Mouse (Mus musculus): ENCODE measurements around the gene Vstm2a. TPM values are rescaled to one million over a fixed set of nuclear protein-coding genes. Genes with fewer than 3 reads are reported as not detected.

Gene Vstm2a
- total RNA-seq, 4 experiments from 2014 or later, result not detected

DNA sequence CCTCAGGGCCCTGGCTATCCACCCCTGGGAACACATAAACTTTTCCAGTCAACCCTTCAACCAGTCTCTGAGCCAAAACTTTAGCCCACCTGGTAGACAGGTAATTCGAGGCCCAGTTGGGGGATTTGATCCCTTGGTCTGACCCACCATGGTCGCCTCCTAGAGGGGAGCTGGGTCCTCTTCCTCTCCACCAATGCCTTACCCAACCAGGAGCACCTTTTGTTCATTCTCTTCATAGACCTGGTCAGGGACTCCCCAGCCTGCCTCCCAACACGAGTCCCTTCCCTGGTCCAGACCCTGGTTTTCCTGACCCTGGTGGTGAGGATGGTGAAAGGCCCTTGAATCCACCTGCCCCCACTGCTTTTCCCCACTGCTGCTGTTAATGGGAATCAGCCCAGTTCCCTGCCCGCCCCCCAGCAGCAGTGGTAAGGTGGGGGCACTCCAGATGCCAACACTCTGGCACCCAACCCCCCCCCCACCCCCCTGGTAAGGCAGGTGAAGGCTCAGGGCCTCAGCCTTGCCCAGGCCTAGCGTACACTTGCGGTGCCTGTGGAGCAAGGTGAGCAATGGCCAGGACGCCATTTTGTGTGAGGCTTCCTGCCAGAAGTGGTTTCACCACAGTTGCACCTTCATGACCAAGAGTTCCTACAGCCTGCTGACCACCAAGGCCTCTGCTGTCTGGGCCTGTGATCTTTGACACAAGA is 182.2 kb downstream of the Vstm2a start:
- no peak for DNase-seq (ENCODE audit: low spot score in 2 of 2)

Data from gastrocnemius, adult 8-10 months (tissue).